Mouse (Mus musculus) liver, postnatal 0 days (tissue): ENCODE results near the gene Tmc1. TPM values are rescaled to one million over a fixed set of nuclear protein-coding genes. Genes with fewer than 3 reads are reported as not detected.

Source experiments
- ATAC-seq: fragments of 200-750 bp; cut with Nextera tagmentation; 2 replicates; pipeline ENCODE4 v1.8.0; 2017; ENCODE audit warnings: mild to moderate bottlenecking, moderate library complexity
- DNase-seq: peaks from one replicate; pipeline ENCODE4 v3.0.0-alpha.2; 2016
- H3K27ac ChIP-seq: fragments of 300-500 bp; sonication (generic); 2 replicates; pipeline ENCODE4 v1.5.1; 2014; ENCODE audit warnings: antibody characterized with exemption, moderate library complexity, mild to moderate bottlenecking, low read depth
- H3K27me3 ChIP-seq: fragments of 300-500 bp; sonication (generic); 2 replicates; pipeline ENCODE4 v1.6.1; 2014; ENCODE audit warnings: low read length, control low read depth, mixed read lengths; ENCODE audit not compliant: insufficient read depth
- H3K36me3 ChIP-seq: fragments of 300-500 bp; sonication (generic); replicated peaks from 2 replicates; pipeline ENCODE4 v1.6.1; 2014; ENCODE audit warnings: mild to moderate bottlenecking, control low read depth, low read length, moderate library complexity, mixed read lengths; ENCODE audit not compliant: insufficient read depth
- H3K4me1 ChIP-seq: fragments of 300-500 bp; sonication (generic); 2 replicates; pipeline ENCODE4 v1.6.1; 2014; ENCODE audit warnings: antibody characterized with exemption, mild to moderate bottlenecking, control low read depth; ENCODE audit not compliant: insufficient read depth
- H3K4me2 ChIP-seq: fragments of 300-500 bp; sonication (generic); 2 replicates; pipeline ENCODE4 v1.6.1; 2014; ENCODE audit warnings: low read depth, mild to moderate bottlenecking, low read length, moderate library complexity, mixed read lengths
- H3K4me3 ChIP-seq: fragments of 300-500 bp; sonication (generic); 2 replicates; pipeline ENCODE4 v1.5.1; 2014; ENCODE audit warnings: low read depth, low read length
- H3K9ac ChIP-seq: fragments of 300-500 bp; sonication (generic); replicated peaks from 2 replicates; pipeline ENCODE4 v1.6.1; 2014; ENCODE audit warnings: mild to moderate bottlenecking, moderate library complexity
- H3K9me3 ChIP-seq: fragments of 300-500 bp; sonication (generic); 2 replicates; pipeline ENCODE4 v1.6.1; 2016; ENCODE audit warnings: mild to moderate bottlenecking, control low read depth, low read length, mixed read lengths
- CTCF ChIP-seq: sonication (generic); IDR thresholded peaks from 2 replicates; pipeline ENCODE4 v1.5.1; 2016; ENCODE audit warnings: antibody characterized with exemption, low read depth
- EP300 ChIP-seq: IDR thresholded peaks from 2 replicates; pipeline ENCODE4 v1.6.1; 2016; ENCODE audit warnings: antibody characterized with exemption, low read depth, mild to moderate bottlenecking
- WGBS: fragments of 180-500 bp; shearing (Covaris S2); extraction: QIAGEN DNeasy Blood & Tissue Kit; methylation state at CpG from one replicate; pipeline ENCODE4 v1.1.7; 2014; ENCODE audit not compliant: insufficient replicate concordance; 5-methylcytosine and 5-hydroxymethylcytosine counted together
- polyA plus RNA-seq: library from polyadenylated mRNA; unstranded; fragments of >200 nt; fragmentation: Nextera tagmentation; extraction: Ambion mirVana; gene quantifications from 2 replicates; pipeline ENCODE4 v1.2.1, GENCODE M21; 2015

The Tmc1 gene
- polyA plus RNA-seq, 1 experiment from 2014 or later: not detected

GRCm38 (mm10) chr19:20836055-20836845 lies 117.8 kb downstream of the Tmc1 start:
- Histone ChIP-seq H3K9ac (no peak overlapping the region), H3K27me3 (no peaks in the 10 kb centered on the region), H3K36me3 (no peaks in the 10 kb centered on the region), H3K4me3 (no peak overlapping the region), H3K4me2 (no peak overlapping the region), H3K4me1 (no peaks in the 10 kb centered on the region), H3K9me3 (no peaks in the 10 kb centered on the region), H3K27ac (no peak overlapping the region)
- WGBS: 70% methylated on average over 9 of the region's 9 CpGs
- DNase-seq: no peak
- ATAC-seq: no peak
- TF ChIP-seq CTCF (no peak), EP300 (no peak)

- 73% methylated on average over 1 of the region's 1 CpGs for WGBS
- no peak for TF ChIP-seq CTCF
- no peak for TF ChIP-seq EP300
Measured at GRCm38 (mm10) chr19:20834895-20835294, 119.1 kb downstream of the Tmc1 start.

GRCm38 (mm10) chr19:20799460-20799859 lies 154.5 kb downstream of the Tmc1 start:
- Histone ChIP-seq H3K9me3 (no peaks in the 10 kb centered on the region), H3K27ac (no peak overlapping the region), H3K4me3 (no peak overlapping the region), H3K4me1 (no peaks in the 10 kb centered on the region), H3K9ac (no peak overlapping the region), H3K27me3 (no peaks in the 10 kb centered on the region), H3K4me2 (no peak overlapping the region), H3K36me3 (no peaks in the 10 kb centered on the region)
- DNase-seq (no peak), ATAC-seq (no peak)
- TF ChIP-seq EP300 (no peak), CTCF (no peak)

More at GRCm38 (mm10) chr19:20834895-20835294, 119.1 kb downstream of the Tmc1 start:
- Histone ChIP-seq H3K36me3 (no peaks in the 10 kb centered on the region), H3K27me3 (no peaks in the 10 kb centered on the region), H3K4me2 (no peak overlapping the region), H3K9me3 (no peaks in the 10 kb centered on the region), H3K27ac (no peak overlapping the region), H3K4me3 (no peak overlapping the region), H3K9ac (no peak overlapping the region), H3K4me1 (no peaks in the 10 kb centered on the region)
- ATAC-seq (no peak), DNase-seq (no peak)

GRCm38 (mm10) chr19:20797558-20798101 lies 156.4 kb downstream of the Tmc1 start:
- no peaks in the 10 kb centered on the region for H3K36me3 ChIP-seq
- no peak for DNase-seq
- H3K4me2 ChIP-seq: no peak overlapping the region
- H3K9ac ChIP-seq: no peak overlapping the region
- 38% methylated on average over 6 of the region's 6 CpGs for WGBS
- H3K27ac ChIP-seq: no peak overlapping the region
- no peaks in the 10 kb centered on the region for H3K4me1 ChIP-seq
- H3K27me3 ChIP-seq: no peaks in the 10 kb centered on the region
- ATAC-seq: no peak
- H3K9me3 ChIP-seq: no peaks in the 10 kb centered on the region
- TF ChIP-seq CTCF: peak; percentile 55
- no peak for TF ChIP-seq EP300
- no peak overlapping the region for H3K4me3 ChIP-seq

GRCm38 (mm10) chr19:20796001-20796400 lies 158.0 kb downstream of the Tmc1 start:
- H3K4me1 ChIP-seq: no peaks in the 10 kb centered on the region
- H3K27me3 ChIP-seq: no peaks in the 10 kb centered on the region
- H3K36me3 ChIP-seq: no peaks in the 10 kb centered on the region
- H3K4me3 ChIP-seq: no peak overlapping the region
- no peak overlapping the region for H3K27ac ChIP-seq
- H3K9me3 ChIP-seq: no peaks in the 10 kb centered on the region
- DNase-seq: no peak
- no peak overlapping the region for H3K9ac ChIP-seq
- TF ChIP-seq EP300: no peak
- no peak for TF ChIP-seq CTCF
- 63% methylated on average over 4 of the region's 4 CpGs for WGBS
- no peak overlapping the region for H3K4me2 ChIP-seq
- ATAC-seq: no peak

- DNase-seq: no peak
- Histone ChIP-seq H3K27me3 (no peaks in the 10 kb centered on the region), H3K9me3 (no peaks in the 10 kb centered on the region), H3K4me2 (no peak overlapping the region), H3K4me3 (no peak overlapping the region), H3K9ac (no peak overlapping the region), H3K27ac (no peak overlapping the region), H3K4me1 (no peaks in the 10 kb centered on the region), H3K36me3 (no peaks in the 10 kb centered on the region)
- 70% methylated on average over 3 of the region's 3 CpGs for WGBS
- no peak for TF ChIP-seq CTCF
- no peak for TF ChIP-seq EP300
- no peak for ATAC-seq
Measured at GRCm38 (mm10) chr19:20794999-20795398, 159.0 kb downstream of the Tmc1 start.
